ENCODE assay signal across 35 mouse cellular contexts in the genomic region with DNA sequence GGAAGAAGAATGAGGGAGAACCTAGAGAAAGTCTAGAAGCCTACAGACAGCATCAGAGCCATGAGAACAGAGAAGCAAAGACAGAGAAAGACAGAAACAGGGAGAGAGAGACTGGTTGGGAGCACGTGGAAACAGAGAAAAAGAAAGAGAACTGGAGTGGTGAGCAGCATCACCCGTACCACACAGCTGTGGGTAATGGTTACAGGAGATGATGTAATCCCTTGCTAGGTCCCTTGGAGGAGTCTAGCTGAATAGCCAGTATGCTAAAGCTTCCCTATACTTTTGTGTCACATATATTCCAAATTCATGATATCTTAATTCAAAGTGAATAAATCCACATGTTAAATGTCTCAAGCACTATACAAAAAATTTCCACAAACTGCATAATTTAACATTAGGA.
"Had no signal": no experiment of that assay in that cellular context is flagged by ENCODE, and none has a peak within 500 bp of the region (broad histone marks: within the 10 kb centered on the region; RNA-seq: fewer than 3 reads in every experiment).

No protein-coding gene starts in this region.

- H3K9me3 ChIP-seq: heart, embryonic 10.5 days; heart, embryonic 12.5 days; heart, embryonic 13.5 days; heart, embryonic 15.5 days; hindbrain, embryonic 10.5 days; hindbrain, embryonic 12.5 days; hindbrain, embryonic 13.5 days; hindbrain, embryonic 15.5 days; intestine, embryonic 15.5 days; kidney, embryonic 15.5 days had no signal

- H3K4me1 ChIP-seq: heart, embryonic 10.5 days; heart, embryonic 12.5 days; heart, embryonic 13.5 days; heart, embryonic 15.5 days; hindbrain, embryonic 10.5 days; hindbrain, embryonic 12.5 days; hindbrain, embryonic 13.5 days; hindbrain, embryonic 15.5 days; intestine, embryonic 15.5 days; kidney, embryonic 15.5 days had no signal

- H3K27ac ChIP-seq: heart, embryonic 10.5 days; heart, embryonic 13.5 days; heart, embryonic 15.5 days; hindbrain, embryonic 10.5 days; hindbrain, embryonic 12.5 days; hindbrain, embryonic 13.5 days; hindbrain, embryonic 15.5 days; hindbrain, postnatal 0 days; intestine, embryonic 15.5 days; kidney, embryonic 15.5 days; kidney, postnatal 0 days; layer of hippocampus, adult 2 months; left cerebral cortex, adult 2 months had no signal

- H3K27me3 ChIP-seq: heart, embryonic 12.5 days; heart, embryonic 13.5 days; heart, embryonic 15.5 days; hindbrain, embryonic 12.5 days; hindbrain, embryonic 13.5 days; hindbrain, embryonic 15.5 days; intestine, embryonic 15.5 days; kidney, embryonic 15.5 days had no signal

- ATAC-seq: hindbrain, embryonic 16.5 days; hindbrain, postnatal 0 days; inflammation-experienced regulatory T-cells, adult 6 months; intestine, embryonic 15.5 days; intestine, embryonic 16.5 days; intestine, postnatal 0 days had no signal

- H3K4me3 ChIP-seq: heart, embryonic 10.5 days; heart, embryonic 12.5 days; heart, embryonic 13.5 days; heart, embryonic 15.5 days; hindbrain, embryonic 10.5 days; hindbrain, embryonic 12.5 days; hindbrain, embryonic 13.5 days; hindbrain, embryonic 15.5 days; intestine, embryonic 15.5 days; kidney, embryonic 15.5 days; layer of hippocampus, adult 2 months; left cerebral cortex, adult 2 months had no signal

- DNase-seq: heart, postnatal 10 days; heart, postnatal 14 days; heart, postnatal 36 days; heart, postnatal 4 days; kidney, adult 11 months; kidney, adult 18-20 months; kidney, adult 2 months; kidney, adult 8-10 months; kidney, adult 9 months; kidney, postnatal 10 days; kidney, postnatal 14 days; kidney, postnatal 25 days; kidney, postnatal 36 days; kidney, postnatal 4 days; layer of hippocampus, adult 9-11 months; layer of hippocampus, postnatal 36 days had no signal

- H3K36me3 ChIP-seq: heart, embryonic 10.5 days; heart, embryonic 12.5 days; heart, embryonic 13.5 days; heart, embryonic 15.5 days; hindbrain, embryonic 10.5 days; hindbrain, embryonic 12.5 days; hindbrain, embryonic 13.5 days; hindbrain, embryonic 15.5 days; intestine, embryonic 15.5 days; kidney, embryonic 15.5 days had no signal

- H3K4me2 ChIP-seq: heart, embryonic 11.5 days; heart, embryonic 12.5 days; heart, embryonic 13.5 days; heart, embryonic 15.5 days; hindbrain, embryonic 12.5 days; hindbrain, embryonic 13.5 days; hindbrain, embryonic 15.5 days; intestine, embryonic 15.5 days; kidney, embryonic 15.5 days had no signal

- H3K9ac ChIP-seq: heart, embryonic 12.5 days; heart, embryonic 13.5 days; heart, embryonic 15.5 days; hindbrain, embryonic 12.5 days; hindbrain, embryonic 13.5 days; hindbrain, embryonic 15.5 days; intestine, embryonic 15.5 days; kidney, embryonic 15.5 days had no signal
